Mouse (Mus musculus) cerebellum, postnatal 25 days (tissue): Measurements from ENCODE around the gene Trmt44.
A peak's percentile ranks its signal among the peaks of the same experiment; 100 is the strongest.

Source experiments
- DNase-seq, 2 experiments: peaks; one replicate each; pipeline ENCODE4 v3.0.0; 2021; ENCODE audit warnings: mixed read lengths in 2 of 2

Gene Trmt44

DNA sequence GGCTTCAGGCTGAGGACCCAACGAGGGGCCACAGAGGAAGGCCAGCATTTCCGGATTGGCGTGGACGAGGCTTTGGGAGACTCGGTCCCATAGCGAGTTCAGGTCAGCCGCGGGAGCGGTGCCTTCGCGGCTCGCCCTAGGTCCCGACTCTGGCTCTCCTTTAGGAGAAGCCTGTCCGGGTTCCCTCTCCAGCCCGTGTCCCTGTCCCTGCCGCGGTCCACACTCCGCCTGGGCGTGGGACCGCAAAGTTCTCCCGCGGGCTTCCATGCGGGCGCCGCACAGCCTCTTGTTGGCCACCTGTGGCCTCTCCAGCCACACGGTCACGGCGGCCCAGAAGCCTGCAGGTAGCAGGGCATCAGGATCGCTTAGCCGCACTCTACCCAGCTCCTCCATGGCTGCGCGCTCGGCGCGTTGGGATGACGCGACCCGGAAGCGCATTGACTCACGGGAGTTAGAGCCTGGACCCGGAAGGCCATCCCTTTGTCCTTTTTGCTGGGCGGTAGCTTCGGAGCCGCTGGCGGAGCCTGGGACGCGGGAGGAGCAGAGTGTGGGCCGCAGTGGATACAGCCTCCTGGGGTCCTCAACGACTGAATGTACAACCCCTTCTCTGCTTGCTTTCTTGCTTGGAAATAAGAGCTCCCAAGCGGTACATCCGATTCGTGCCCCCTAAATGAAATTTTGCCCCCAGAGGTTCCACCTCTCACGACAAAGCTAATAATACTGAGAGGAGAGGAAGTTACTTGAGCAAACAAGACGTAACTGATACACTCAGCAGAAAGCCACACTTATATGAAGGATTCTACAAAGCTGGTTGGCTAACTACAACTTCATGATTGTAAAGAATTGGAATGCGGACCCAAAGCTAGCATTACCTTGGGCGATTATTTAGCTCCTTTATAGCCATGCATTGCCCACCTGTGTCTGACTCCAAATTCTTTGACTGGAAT is at the start of gene Trmt44:
Gene Trmt44, minus strand, starts transcription at position 418 of the 947 bp plus-strand sequence.
- peak; percentile 96 for DNase-seq

DNA sequence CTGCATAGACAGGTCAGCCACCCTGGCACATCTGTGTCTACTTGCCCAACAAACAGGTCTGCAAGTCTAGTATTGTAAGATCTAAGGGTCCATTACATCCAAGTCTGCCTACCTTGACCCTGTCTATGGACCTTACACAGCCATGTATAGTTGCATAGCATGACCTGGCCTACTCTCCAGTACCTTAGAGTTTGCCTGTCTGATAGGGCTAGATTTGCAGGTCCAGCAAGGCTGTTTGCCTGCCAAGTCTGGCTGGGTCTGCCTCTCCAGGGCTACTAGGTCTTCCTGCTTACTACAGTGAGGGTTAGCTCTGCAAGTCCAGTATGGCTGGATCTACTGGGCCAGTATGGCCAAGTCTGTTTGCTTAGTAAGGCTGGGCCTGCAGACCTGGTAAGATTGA is 49.0 kb upstream of the Trmt44 start:
- DNase-seq = no peak

DNA sequence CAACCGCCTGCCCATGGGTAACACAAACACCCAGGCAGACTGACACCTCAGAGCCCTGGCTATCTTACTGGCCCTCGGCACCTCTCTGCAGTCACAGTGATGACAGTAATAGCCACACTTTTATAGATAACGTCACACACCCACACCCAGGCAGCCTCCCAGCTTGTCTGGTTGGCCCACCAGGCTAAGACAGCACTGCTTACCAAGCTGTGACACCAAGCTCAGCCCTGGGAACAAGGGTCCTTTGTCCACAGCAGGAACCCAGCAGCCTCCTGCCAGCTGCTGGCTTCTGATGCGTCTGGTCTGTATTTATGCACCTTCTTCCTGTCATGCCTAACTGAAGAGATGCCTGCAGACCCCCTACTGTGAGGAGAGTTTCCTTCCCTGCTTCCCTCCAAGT is 46.2 kb upstream of the Trmt44 start:
- no peak for DNase-seq

DNA sequence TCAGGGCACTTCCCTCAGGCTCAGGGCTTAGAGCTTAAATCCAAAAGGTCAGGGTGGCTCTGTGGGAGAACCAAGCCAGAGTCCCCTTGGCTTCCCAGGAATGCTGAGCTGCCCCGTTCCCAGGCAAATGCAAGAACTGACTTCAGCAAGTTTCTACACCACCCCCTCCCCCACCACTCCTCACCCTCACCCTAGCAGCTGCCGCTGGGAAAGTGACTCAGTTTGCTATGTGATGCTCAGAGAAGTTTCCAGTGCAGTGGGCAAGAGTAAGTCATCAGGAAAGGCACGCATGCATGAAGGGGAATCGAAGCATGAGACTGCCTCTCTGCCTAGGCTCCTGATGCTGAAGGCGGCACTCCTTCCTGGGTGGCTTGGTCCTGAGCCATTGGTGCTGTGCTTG is 42.1 kb upstream of the Trmt44 start:
- no peak for DNase-seq

DNA sequence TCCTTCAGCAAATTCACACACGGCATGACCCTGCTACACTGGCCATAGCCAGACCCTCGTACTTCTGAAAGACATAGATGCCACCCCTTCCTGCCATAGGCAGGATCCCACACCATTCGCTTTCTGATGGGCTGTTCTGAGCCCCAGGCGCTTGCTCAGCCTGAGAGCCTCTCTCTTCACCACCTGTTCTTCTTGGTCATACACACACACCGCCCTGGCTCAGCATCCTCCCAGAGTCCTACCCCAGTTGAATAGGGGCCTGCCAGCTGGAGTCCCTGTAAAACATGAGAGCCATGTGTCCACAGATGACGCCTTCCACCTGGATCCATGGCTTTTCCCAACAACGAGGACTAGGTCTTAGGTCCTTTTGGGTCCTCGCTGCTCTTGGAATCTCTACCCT is 37.9 kb upstream of the Trmt44 start:
- no peak for DNase-seq

DNA sequence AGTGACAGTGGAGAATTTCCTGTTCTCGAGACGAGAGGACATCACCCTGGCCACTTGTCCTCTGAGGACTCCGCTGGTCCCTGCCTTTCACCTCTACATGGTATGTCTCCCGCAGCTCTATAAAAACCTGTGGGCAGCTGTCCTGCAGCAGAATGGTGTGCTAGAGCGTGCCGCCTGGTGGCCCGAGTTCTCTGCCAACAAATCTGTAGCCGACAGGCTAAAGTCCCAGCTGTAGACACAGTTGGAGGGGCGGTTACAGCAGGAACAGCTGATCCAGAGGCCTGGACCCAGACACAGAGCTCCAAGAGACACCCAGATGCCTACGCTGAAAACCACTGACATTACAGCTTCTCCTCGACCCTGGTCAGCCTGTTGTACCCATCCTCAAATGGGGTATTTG is 37.0 kb upstream of the Trmt44 start:
- DNase-seq = no peak

DNA sequence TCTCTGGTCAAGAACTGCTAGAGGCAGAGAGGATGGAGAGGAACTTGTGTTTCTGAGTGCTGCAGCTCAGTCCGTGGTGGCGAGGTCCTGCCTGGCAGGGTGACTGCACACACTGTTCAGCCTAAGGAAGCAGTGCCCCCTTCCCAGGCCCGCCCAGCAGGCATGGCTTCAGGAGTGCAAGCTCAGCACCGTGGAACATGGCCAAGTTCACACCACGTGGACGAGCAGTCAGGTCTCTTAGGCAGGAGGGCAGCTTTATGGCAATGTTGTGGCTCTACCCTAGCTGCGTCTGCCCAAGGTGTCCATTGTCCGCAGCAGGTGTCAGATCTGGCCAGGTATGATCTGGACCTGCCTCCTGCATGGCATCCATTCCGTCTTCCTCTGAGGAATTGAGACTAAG is 36.3 kb upstream of the Trmt44 start:
- peak in 1 of 2 experiments; percentile 28 for DNase-seq

DNA sequence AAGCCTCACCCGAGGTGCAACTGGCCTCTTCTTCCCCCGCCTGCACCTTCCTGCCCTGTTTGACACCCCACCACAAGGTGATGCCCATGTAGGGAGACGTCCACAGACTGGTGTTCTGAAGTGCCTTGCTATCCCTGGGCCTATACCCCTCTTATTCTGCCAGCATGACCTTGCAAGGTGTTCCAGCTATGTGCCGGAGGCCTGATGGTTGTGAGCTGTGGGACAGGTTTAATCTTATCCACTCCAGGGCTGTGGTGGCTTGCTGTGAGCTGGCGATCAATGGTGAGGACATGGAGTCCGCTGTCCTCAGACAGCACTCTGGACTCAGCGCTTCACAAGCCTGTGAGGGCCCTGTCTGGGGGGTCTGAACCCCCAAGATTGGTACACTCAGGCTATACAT is 35.5 kb upstream of the Trmt44 start:
- DNase-seq = no peak

DNA sequence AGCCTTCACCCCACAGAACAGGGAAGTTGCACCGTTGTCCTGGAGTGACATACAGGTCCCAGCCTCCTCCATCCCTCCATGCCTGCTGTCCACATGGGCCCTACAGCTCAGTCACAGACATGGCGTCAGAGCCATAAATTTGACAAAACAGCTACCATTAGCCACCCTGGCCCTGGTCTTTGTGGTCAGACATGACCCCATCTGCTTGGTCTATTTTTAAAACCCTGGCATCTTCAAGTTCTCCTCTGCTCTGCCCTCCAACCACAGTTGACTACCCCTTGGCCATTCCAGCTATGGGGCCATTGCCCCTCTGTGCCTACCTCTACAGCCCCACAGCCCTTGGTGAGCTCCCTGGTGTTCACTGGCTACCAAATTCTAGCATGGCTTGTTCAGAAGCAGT is 35.1 kb upstream of the Trmt44 start:
- DNase-seq = no peak

DNA sequence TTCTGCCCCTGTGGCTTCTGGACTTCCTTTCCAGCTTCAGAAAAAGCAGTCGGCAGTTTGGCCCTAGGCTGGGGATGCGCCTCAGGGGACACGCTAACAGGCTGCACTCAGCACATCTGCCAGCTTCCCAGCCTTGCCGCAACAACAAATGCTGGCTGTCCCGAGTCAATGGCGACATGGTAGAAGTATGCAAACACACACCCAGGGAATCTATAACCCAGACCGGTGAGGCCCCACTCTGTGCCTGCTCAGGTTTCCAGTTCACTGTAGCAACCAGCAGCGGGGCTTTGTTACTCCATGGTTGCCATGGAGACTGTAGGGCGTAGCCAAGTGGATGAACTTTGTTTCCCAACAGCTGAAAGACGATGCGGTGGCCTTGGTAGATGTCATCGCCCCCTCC is 34.5 kb upstream of the Trmt44 start:
- no peak for DNase-seq

DNA sequence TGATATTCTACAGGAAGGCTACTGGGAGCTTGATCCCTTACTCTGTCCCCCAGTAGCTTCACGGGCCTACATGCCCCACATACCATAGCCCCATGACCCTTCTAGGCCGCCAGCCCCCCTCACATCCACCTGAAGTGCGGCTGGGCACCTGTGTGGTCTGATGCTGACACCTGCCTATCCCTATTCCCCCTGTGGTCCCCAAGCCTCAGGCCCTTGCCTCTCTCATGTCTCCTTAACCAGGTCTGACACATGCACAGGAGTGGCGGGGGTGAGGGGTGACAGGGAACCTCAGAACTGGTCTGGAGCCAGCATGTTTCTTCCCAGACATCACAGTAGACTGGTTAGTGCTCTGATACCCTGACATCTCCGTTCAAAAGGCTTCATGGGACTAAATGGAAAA is 33.7 kb upstream of the Trmt44 start:
- DNase-seq = no peak

DNA sequence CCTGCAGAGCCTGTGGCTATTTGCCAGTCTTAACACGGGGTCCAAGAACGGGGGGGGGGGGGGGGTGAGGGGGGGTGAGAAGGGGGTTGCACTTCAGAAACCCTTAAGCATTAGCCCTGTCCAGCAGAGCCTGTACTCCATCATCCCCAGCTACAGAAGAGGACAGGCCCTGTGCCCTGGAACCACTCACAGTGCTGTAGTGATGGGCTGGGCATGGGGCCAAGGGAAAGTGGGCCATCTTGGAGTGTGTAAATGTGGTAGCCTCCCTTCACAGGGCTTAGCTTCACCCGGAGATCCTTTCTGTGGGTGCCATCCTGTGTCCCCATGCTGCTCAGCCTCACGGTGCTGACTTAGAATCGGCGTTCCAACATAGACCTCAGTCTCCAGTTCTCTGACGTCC is 32.9 kb upstream of the Trmt44 start:
- DNase-seq = peak in 1 of 2 experiments; percentile 62

DNA sequence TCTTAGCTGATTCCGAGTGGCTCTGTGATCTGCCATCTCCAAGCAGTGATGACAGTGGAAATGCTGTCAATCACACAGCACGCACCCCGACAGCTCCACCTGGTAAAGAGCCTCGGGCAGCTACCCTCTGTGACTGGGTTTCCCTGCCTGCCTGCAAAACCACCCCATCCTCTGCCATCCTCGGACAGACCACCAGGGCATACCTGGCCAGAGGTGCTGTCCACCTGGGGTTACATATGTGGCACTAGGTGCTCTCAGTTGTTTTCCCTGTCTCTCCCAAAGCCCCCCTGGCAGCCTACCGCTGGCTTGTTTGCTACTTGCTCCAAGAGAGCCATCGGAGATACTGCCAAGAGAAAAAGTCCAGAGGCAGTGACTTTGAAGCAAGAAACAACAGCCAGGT is 31.9 kb upstream of the Trmt44 start:
- DNase-seq = no peak

DNA sequence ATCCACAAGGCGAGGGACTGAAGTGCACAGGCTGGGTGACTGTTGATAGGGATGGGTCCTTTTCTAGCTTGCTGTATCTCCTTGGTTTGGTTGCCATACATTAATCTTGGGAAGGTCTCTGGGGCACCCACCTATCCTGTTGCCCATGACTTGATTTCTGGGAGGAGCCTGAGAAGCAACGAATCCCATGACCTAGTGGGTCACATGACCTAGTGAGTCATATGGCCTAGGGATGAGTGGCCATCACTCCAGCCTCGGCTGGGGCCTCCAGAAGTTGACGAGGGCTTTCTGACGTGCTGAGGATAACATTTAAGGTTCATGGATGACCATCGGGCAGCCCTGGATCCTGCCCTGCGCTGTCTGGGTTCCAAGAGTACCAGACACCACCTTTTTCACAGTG is 30.5 kb upstream of the Trmt44 start:
- no peak for DNase-seq

DNA sequence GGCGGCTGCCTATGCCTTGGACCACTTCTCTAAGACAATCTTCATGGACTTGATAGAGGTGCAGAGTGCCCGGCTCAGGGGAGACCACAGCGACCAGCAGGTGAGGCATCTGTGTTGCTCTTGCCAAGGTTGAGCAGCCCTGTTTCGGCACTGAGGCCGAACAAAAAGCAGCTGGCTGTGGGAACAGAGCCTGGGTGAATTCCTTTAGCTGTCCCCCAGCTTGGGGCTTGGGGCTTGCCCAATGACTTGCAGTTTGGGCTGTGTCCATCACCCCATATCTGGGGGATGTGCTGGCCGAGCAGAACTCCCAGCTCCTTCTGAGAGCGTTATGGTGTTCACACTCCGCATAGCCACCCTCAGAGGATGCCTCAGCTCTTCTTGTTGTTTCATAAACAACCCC is 26.7 kb upstream of the Trmt44 start:
- no peak for DNase-seq

DNA sequence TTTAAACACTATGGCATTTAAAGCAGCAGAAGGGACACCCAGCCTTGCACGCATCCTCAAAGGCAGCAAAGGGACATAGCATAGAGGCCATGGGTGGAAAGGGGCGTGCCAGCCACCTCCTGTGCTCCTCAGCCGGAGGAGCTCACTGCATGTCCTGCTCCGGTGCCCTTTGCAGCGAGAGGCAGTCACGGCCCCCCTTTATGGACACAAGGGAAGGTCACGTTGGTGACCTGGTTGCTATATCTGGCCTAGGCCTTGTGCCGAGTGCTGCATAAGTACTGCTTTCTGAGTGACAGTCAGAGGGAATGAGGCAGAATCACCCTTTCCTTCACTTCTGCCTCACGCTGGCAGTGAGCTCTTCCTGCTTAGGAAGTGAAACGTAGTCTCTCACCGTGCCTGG is 25.4 kb upstream of the Trmt44 start:
- DNase-seq = no peak

DNA sequence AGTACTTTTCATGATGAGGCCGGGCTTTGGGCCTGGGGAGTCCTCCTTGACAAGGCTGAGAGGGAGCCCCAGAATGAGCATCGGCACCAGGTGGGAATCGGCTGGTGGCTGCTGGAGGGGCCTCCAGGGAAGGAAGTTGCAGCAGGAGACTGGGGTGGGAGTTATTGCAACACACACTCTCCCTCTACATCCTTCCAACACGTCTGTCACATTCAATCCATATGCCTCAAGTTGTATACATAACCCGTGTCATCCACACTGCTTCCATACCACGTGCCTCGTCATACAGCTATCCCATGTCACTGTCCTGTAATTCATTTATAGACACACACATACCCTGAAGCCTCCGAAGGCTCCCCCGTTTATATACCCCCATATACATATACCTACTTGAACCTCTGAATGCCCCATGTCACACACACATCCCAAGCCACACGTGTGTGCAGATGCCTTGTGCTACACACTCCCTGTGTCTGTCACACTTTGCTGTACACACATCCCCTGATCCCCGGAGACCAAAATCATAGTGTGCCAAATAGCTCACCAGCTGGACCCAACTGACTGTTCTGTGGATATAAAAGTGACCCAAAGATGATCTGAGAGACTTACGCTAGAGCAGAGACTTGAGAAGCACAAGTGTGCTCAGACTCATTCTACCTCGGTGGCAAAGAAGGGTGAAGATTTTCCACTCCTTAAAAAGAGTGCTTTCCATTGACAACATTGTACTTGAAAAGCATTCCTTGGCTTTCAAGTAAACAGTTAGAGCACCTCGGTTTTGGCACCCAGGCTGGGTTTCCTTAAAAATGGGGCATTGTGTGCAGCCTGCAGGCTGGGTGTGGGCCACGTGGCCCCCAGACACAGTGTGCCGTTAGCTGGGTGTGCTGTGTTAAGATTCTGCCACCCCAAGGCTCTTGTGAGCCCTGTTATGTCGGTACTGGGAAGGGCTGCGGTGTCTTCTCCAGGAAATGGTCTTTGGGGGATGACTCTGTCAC is 21.6 kb upstream of the Trmt44 start:
- no peak for DNase-seq

DNA sequence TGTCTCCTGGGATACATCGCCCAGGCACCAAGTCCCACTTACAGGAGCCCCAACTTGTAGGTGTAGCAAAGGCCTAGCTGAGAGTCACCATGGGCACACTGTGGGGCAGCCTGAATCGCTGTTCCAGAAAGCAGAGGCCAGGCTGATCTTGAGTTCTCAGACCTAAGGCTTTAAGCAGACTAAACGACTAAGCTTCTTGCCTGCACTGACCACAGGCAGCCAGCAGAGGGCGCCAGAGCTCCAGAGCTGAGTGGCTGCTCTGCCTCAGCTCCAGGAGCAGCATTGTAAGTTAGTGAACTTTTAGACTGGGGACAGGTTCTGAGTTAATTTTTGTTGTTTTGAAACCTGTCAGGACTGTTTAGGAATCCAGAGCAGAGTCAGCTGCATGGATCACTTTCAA is 20.8 kb upstream of the Trmt44 start:
- peak; percentile 74 to 83 for DNase-seq

DNA sequence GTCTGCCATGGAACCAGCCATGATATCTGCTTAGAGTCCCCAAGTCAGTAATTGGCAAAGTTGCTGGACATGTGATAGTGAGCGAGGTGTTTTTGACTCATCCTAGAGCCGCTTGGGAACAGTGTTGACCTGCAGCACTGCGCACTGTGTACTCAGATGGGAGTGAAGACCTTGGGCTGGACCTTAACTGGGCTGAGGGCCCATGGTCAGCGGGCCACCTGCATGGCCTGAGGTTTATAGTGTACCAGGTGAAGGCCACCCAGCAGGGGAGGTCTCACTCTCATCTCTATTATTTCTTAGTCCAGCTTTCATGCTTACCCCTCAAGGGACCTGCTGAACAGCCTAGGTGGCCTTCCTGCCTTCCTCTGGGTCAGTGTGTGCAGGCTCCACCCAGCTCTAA is 19.9 kb upstream of the Trmt44 start:
- no peak for DNase-seq

DNA sequence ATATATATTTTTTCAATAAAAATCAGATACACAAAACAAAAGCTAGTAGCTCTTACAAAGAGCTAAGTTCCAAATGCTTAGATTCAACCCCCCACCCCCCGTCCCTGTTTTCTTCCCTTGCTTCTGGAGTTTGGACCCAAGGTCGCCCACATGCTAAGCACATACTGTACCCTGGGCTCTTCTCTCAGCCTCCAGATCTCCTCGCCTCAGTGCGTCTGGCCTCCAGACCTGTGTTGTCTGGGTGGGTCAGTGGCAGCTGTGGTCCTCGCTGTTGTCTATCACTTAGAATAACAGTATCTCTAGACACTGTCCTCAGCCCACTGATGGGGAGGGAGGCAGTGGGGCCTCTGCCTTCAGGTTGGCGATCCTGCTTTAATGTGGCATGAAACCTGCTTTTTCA is 18.4 kb upstream of the Trmt44 start:
- DNase-seq = no peak

DNA sequence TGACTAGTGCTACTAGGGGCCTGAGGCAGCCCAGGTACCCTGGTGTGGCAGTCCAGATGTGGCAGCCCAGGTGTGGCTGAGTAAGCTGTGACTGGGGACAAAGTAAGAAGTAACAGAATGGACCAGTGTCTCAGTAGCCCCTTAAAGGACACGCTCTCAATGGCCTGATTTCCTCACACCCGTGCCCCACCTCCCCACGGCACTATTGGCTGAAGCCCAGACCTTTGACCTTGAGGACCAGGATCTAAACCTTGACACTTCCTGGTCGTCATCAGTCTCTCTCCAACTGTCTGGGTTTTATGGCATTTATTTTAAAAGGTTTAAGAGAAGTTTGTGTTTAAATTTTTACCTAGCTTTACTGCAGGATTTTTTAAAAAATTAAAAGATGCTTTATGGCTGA is 18.0 kb upstream of the Trmt44 start:
- DNase-seq = no peak

DNA sequence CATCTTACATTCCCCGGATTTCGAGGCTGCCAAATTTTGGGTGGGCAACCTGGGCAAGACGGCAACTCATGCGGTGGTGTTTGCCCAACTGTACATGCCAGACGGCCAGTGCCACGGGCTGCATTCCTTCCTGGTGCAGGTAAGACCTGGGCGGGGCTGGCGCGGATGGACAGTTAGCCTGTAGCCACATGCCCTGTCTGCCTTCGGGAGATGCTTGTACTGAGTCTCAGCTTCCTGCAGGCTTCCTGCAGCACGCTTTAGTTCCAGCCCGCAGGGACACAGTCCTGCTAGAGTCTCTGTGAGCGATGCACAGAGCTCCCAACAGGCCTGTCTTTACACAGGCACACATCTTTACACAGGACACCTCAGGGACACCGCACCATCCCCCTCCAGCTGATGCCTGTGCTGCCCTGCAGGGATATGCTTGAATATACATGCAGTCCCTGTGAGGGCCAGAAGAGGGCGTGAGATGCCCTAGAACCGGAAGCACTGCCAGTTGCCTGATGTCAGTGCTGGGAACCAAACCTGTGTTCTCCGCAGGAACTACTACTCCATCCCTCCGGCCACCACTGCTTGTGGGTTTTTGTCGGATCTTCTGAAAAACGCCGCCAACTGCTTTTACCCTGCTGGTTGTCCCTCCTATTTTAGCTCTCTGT is 17.3 kb upstream of the Trmt44 start:
- no peak for DNase-seq

DNA sequence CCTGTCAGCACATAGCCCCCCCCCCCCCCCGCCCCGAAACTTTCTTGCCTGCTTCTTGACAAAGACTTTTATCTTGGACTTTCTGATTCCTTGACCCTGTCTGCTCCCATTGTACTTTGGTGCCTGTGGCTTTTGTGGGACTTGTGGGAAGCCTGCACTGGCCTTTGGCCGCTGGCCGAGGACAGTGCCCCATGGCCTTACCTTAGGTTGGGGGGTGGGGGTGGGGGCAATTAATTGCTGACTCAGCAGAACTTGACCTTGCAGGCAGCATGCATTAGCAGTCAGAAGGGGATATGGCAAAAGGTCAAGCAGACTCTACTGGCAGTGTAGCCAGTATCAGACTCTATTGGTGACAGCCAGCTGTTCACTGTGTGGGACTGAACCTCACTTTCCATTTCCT is 16.6 kb upstream of the Trmt44 start:
- no peak for DNase-seq
